Mouse (Mus musculus) layer of hippocampus, postnatal 14 days (tissue): ENCODE data around the gene Usp21. TPM values are rescaled to one million over a fixed set of nuclear protein-coding genes. Genes with fewer than 3 reads are reported as not detected.

Experiments used
- DNase-seq, 2 experiments: peaks; one replicate each; pipeline ENCODE4 v3.0.0; 2021 to 2022; ENCODE audit warnings: low spot score in 2 of 2, mixed read lengths in 1 of 2
- total RNA-seq, 2 experiments: library from RNA; stranded (reverse); gene quantifications; 2 replicates each; pipeline ENCODE4 v1.2.3; 2021

Gene Usp21
- total RNA-seq, 2 experiments from 2014 or later: 49.2 to 53.6 TPM

- DNase-seq: peak; percentile 94 to 96
Measured at GRCm38 (mm10) chr1:171269848-171270572, 17.8 kb downstream of the Usp21 start, which contains the start of gene B4galt3. B4galt3 (plus strand) TSS chr1:171270328.

- no peak for DNase-seq
Measured at GRCm38 (mm10) chr1:171268341-171268740, 19.4 kb downstream of the Usp21 start.

GRCm38 (mm10) chr1:171265971-171266744, 21.6 kb downstream of the Usp21 start:
- DNase-seq: no peak

- no peak for DNase-seq
Measured at GRCm38 (mm10) chr1:171263666-171264461, 23.9 kb downstream of the Usp21 start.

- peak in 1 of 2 experiments; percentile 87 for DNase-seq
Measured at GRCm38 (mm10) chr1:171263185-171263611, 24.6 kb downstream of the Usp21 start.

- peak; percentile 83 to 95 for DNase-seq
Measured at GRCm38 (mm10) chr1:171262594-171263130, 25.1 kb downstream of the Usp21 start.

- no peak for DNase-seq
Measured at GRCm38 (mm10) chr1:171260316-171260715, 27.5 kb downstream of the Usp21 start.

- no peak for DNase-seq
Measured at GRCm38 (mm10) chr1:171258921-171259320, 28.9 kb downstream of the Usp21 start.

- DNase-seq: no peak
Measured at GRCm38 (mm10) chr1:171257781-171258180, 30.0 kb downstream of the Usp21 start.

- peak; percentile 50 to 64 for DNase-seq
Measured at GRCm38 (mm10) chr1:171256937-171257548, 30.7 kb downstream of the Usp21 start.

GRCm38 (mm10) chr1:171256095-171256818, 31.5 kb downstream of the Usp21 start:
- DNase-seq: no peak

- DNase-seq: no peak
Measured at GRCm38 (mm10) chr1:171252415-171252814, 35.4 kb downstream of the Usp21 start.

GRCm38 (mm10) chr1:171251594-171252324, 36.0 kb downstream of the Usp21 start:
- DNase-seq: no peak

GRCm38 (mm10) chr1:171250680-171251593, 36.9 kb downstream of the Usp21 start, which contains the start of gene Ndufs2:
Ndufs2 (minus strand) TSS chr1:171251388.
- DNase-seq: peak in 1 of 2 experiments; percentile 40

GRCm38 (mm10) chr1:171249913-171250600, 37.7 kb downstream of the Usp21 start, which contains the start of gene Adamts4:
Adamts4 (plus strand) TSS chr1:171250421.
- peak; percentile 60 to 64 for DNase-seq

- DNase-seq: no peak
Measured at GRCm38 (mm10) chr1:171248386-171249226, 39.2 kb downstream of the Usp21 start.
